Mouse (Mus musculus): ENCODE data around the gene Gm20388. TPM values are rescaled to one million over a fixed set of nuclear protein-coding genes. Genes with fewer than 3 reads are reported as not detected.

Gm20388 gene
- polyA plus RNA-seq, 1 experiment from 2014 or later: 12.4 TPM

- no peaks in the 10 kb centered on the region for H3K9me3 ChIP-seq (ENCODE audit: control insufficient read depth, low read length)
- H3K27ac ChIP-seq (ENCODE audit: low read depth, low read length): peak overlapping the region; percentile 56
- H3K4me1 ChIP-seq (ENCODE audit: control insufficient read depth, insufficient read depth, low read depth, low read length): peaks cover 32% of the 10 kb centered on the region
- 0 out of 2 replicates have a peak overlapping the region, but pooled peaks have one; percentile 15 for H3K9ac ChIP-seq (ENCODE audit: low read depth, low read length)
- 23% methylated on average over 7 of the region's 7 CpGs for WGBS
- H3K4me2 ChIP-seq (ENCODE audit: low read length): no peak overlapping the region
- ATAC-seq: no peak; the same call in 1 of the 2 replicates
- H3K27me3 ChIP-seq (replicated peaks; ENCODE audit: control insufficient read depth, insufficient read depth, low read length): no peaks in the 10 kb centered on the region
- no peak overlapping the region for H3K4me3 ChIP-seq (ENCODE audit: low read length)
- peaks cover under 1% of the 10 kb centered on the region; the same call in 1 of the 2 replicates for H3K36me3 ChIP-seq (ENCODE audit: control insufficient read depth, insufficient read depth, low read length)
Measured at GRCm38 (mm10) chr8:122030965-122031364, 2120.3 kb downstream of the Gm20388 start.

- peak overlapping the region; percentile 23; the same call in 1 of the 2 replicates for H3K27ac ChIP-seq (ENCODE audit: low read depth, low read length)
- WGBS: 60% methylated on average over 9 of the region's 9 CpGs
Measured at GRCm38 (mm10) chr8:122032741-122033140, 2122.1 kb downstream of the Gm20388 start.

GRCm38 (mm10) chr8:122035543-122035942 lies 2124.9 kb downstream of the Gm20388 start:
- no peak overlapping the region for H3K27ac ChIP-seq (ENCODE audit: low read depth, low read length)
- no peak for ATAC-seq
- peaks cover 23% of the 10 kb centered on the region for H3K4me1 ChIP-seq (ENCODE audit: control insufficient read depth, insufficient read depth, low read depth, low read length)
- H3K36me3 ChIP-seq (ENCODE audit: control insufficient read depth, insufficient read depth, low read length): no peaks in the 10 kb centered on the region
- no peaks in the 10 kb centered on the region for H3K9me3 ChIP-seq (ENCODE audit: control insufficient read depth, low read length)
- H3K4me3 ChIP-seq (ENCODE audit: low read length): no peak overlapping the region
- WGBS: 74% methylated on average over 7 of the region's 7 CpGs
- H3K27me3 ChIP-seq (replicated peaks; ENCODE audit: control insufficient read depth, insufficient read depth, low read length): no peaks in the 10 kb centered on the region; the same call in 1 of the 2 replicates
- H3K4me2 ChIP-seq (ENCODE audit: low read length): no peak overlapping the region
- peak overlapping the region; percentile 6; the same call in 1 of the 2 replicates for H3K9ac ChIP-seq (ENCODE audit: low read depth, low read length)

More at GRCm38 (mm10) chr8:122032741-122033140, 2122.1 kb downstream of the Gm20388 start:
- Histone ChIP-seq H3K27me3 (replicated peaks; ENCODE audit: control insufficient read depth, insufficient read depth, low read length) (no peaks in the 10 kb centered on the region; the same call in 1 of the 2 replicates), H3K4me1 (ENCODE audit: control insufficient read depth, insufficient read depth, low read depth, low read length) (peaks cover 32% of the 10 kb centered on the region), H3K4me2 (ENCODE audit: low read length) (no peak overlapping the region), H3K36me3 (ENCODE audit: control insufficient read depth, insufficient read depth, low read length) (no peaks in the 10 kb centered on the region; the same call in 1 of the 2 replicates), H3K9ac (ENCODE audit: low read depth, low read length) (peak overlapping the region; percentile 22; the same call in 1 of the 2 replicates), H3K9me3 (ENCODE audit: control insufficient read depth, low read length) (no peaks in the 10 kb centered on the region), H3K4me3 (ENCODE audit: low read length) (no peak overlapping the region)
- ATAC-seq: peak; percentile 48

- ATAC-seq: no peak
- Histone ChIP-seq H3K9ac (ENCODE audit: low read depth, low read length) (no peak overlapping the region), H3K9me3 (ENCODE audit: control insufficient read depth, low read length) (no peaks in the 10 kb centered on the region), H3K4me3 (ENCODE audit: low read length) (no peak overlapping the region), H3K27me3 (replicated peaks; ENCODE audit: control insufficient read depth, insufficient read depth, low read length) (no peaks in the 10 kb centered on the region; the same call in 1 of the 2 replicates), H3K4me2 (ENCODE audit: low read length) (no peak overlapping the region), H3K27ac (ENCODE audit: low read depth, low read length) (no peak overlapping the region), H3K36me3 (ENCODE audit: control insufficient read depth, insufficient read depth, low read length) (no peaks in the 10 kb centered on the region), H3K4me1 (ENCODE audit: control insufficient read depth, insufficient read depth, low read depth, low read length) (peaks cover 15% of the 10 kb centered on the region)
- 79% methylated on average over 6 of the region's 6 CpGs for WGBS
Measured at GRCm38 (mm10) chr8:122036325-122036724, 2125.7 kb downstream of the Gm20388 start.

DNA sequence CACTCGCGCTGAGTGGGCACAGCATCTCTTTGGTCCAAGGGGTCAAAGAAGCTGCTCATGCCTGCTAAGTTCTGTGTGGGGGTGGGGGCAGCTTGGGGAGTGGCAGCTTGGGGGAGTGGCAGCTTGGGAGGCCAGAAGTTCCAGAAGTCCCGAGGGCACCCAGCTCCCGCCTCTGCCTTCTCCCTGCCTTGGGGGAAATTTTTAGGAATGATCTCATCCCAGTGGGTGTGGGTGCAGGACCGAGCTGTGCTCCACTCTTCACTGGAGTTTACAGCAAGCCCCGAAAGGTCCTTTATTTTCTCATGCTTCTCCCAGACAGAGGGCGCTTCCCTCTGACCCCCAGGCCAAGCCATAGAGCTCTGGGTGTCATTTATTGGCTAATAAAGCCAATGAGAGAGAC lies 2126.6 kb downstream of the Gm20388 start:
- peaks cover 7% of the 10 kb centered on the region for H3K4me1 ChIP-seq (ENCODE audit: control insufficient read depth, insufficient read depth, low read depth, low read length)
- WGBS: 80% methylated on average over 7 of the region's 7 CpGs
- H3K4me3 ChIP-seq (ENCODE audit: low read length): no peak overlapping the region
- H3K9me3 ChIP-seq (ENCODE audit: control insufficient read depth, low read length): no peaks in the 10 kb centered on the region
- no peak overlapping the region for H3K27ac ChIP-seq (ENCODE audit: low read depth, low read length)
- ATAC-seq: no peak
- no peak overlapping the region for H3K9ac ChIP-seq (ENCODE audit: low read depth, low read length)
- no peaks in the 10 kb centered on the region for H3K36me3 ChIP-seq (ENCODE audit: control insufficient read depth, insufficient read depth, low read length)
- no peak overlapping the region for H3K4me2 ChIP-seq (ENCODE audit: low read length)
- H3K27me3 ChIP-seq (replicated peaks; ENCODE audit: control insufficient read depth, insufficient read depth, low read length): no peaks in the 10 kb centered on the region; the same call in 1 of the 2 replicates

- 89% methylated on average over 6 of the region's 6 CpGs for WGBS
- Histone ChIP-seq H3K9ac (ENCODE audit: low read depth, low read length) (no peak overlapping the region), H3K4me1 (ENCODE audit: control insufficient read depth, insufficient read depth, low read depth, low read length) (no peaks in the 10 kb centered on the region), H3K9me3 (ENCODE audit: control insufficient read depth, low read length) (no peaks in the 10 kb centered on the region), H3K4me3 (ENCODE audit: low read length) (no peak overlapping the region), H3K36me3 (ENCODE audit: control insufficient read depth, insufficient read depth, low read length) (no peaks in the 10 kb centered on the region), H3K4me2 (ENCODE audit: low read length) (no peak overlapping the region), H3K27me3 (replicated peaks; ENCODE audit: control insufficient read depth, insufficient read depth, low read length) (no peaks in the 10 kb centered on the region; the same call in 1 of the 2 replicates), H3K27ac (ENCODE audit: low read depth, low read length) (no peak overlapping the region)
- no peak for ATAC-seq
Measured at GRCm38 (mm10) chr8:122038076-122038475, 2127.4 kb downstream of the Gm20388 start.

DNA sequence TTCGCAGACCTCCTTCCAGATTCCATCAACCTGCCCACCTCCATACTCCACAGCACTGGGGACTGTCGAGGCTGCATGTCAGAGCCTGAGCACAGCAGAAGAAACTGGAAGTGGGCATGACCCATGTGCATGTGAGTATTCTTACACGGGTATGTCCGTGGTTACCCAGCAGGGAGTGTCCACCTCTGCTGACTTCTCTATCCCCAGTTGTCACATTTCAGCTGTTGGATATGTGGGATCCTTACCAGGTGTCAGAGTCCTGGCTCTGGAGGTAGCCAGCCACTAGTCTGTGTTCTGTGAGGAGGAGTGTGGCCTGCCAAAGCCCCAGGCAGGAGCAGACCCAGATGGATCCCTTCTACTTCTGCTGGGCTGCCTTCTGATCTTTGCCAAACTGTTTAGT lies 2128.8 kb downstream of the Gm20388 start:
- Histone ChIP-seq H3K27me3 (replicated peaks; ENCODE audit: control insufficient read depth, insufficient read depth, low read length) (no peaks in the 10 kb centered on the region; the same call in 1 of the 2 replicates), H3K4me2 (ENCODE audit: low read length) (no peak overlapping the region), H3K9me3 (ENCODE audit: control insufficient read depth, low read length) (no peaks in the 10 kb centered on the region), H3K36me3 (ENCODE audit: control insufficient read depth, insufficient read depth, low read length) (no peaks in the 10 kb centered on the region), H3K4me1 (ENCODE audit: control insufficient read depth, insufficient read depth, low read depth, low read length) (no peaks in the 10 kb centered on the region), H3K4me3 (ENCODE audit: low read length) (no peak overlapping the region), H3K9ac (ENCODE audit: low read depth, low read length) (no peak overlapping the region), H3K27ac (ENCODE audit: low read depth, low read length) (no peak overlapping the region)
- 87% methylated on average over 4 of the region's 4 CpGs for WGBS
- no peak for ATAC-seq

DNA sequence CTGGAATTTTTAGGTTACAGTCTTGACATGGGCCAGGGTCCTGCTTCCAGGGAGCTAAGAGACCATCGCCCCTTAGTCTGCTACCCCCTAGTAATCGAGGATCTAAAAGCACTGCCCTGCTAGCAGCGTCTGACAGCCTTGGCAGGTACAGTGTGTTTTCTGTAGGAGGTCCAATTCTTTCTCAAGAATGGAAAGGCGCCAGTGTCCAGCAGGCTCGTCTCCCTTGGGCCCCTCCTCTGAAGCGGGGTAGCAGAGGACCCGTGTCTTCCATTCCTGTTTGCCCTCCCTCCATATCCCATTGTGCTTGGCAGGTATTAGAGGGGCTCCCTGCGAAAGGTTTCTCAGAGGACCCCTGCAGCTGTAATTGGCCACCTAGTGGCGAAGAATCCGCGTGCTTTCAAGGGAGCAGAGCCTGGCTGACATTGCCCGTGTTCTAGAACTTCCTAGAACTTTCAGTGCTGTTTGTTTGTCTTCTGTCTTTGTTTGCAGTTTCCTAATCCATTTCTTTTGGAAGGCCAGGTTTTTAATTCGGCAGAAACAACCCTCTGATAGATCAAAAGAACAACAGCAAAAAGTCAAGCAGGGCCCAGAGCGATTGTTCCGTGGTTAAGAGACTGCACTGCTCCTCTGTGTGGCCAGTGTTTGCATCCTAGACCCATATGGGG lies 2136.7 kb downstream of the Gm20388 start:
- Histone ChIP-seq H3K36me3 (ENCODE audit: control insufficient read depth, insufficient read depth, low read length) (no peaks in the 10 kb centered on the region), H3K27me3 (replicated peaks; ENCODE audit: control insufficient read depth, insufficient read depth, low read length) (no peaks in the 10 kb centered on the region), H3K4me2 (ENCODE audit: low read length) (no peak overlapping the region), H3K4me3 (ENCODE audit: low read length) (no peak overlapping the region), H3K9ac (ENCODE audit: low read depth, low read length) (no peak overlapping the region), H3K4me1 (ENCODE audit: control insufficient read depth, insufficient read depth, low read depth, low read length) (no peaks in the 10 kb centered on the region), H3K9me3 (ENCODE audit: control insufficient read depth, low read length) (no peaks in the 10 kb centered on the region), H3K27ac (ENCODE audit: low read depth, low read length) (no peak overlapping the region)
- 54% methylated on average over 15 of the region's 15 CpGs for WGBS
- no peak for ATAC-seq

GRCm38 (mm10) chr8:122049266-122049665 lies 2138.6 kb downstream of the Gm20388 start:
- H3K4me3 ChIP-seq (ENCODE audit: low read length): no peak overlapping the region
- H3K27ac ChIP-seq (ENCODE audit: low read depth, low read length): no peak overlapping the region
- no peaks in the 10 kb centered on the region for H3K27me3 ChIP-seq (replicated peaks; ENCODE audit: control insufficient read depth, insufficient read depth, low read length)
- H3K9me3 ChIP-seq (ENCODE audit: control insufficient read depth, low read length): no peaks in the 10 kb centered on the region
- H3K4me2 ChIP-seq (ENCODE audit: low read length): no peak overlapping the region
- H3K36me3 ChIP-seq (ENCODE audit: control insufficient read depth, insufficient read depth, low read length): no peaks in the 10 kb centered on the region
- H3K4me1 ChIP-seq (ENCODE audit: control insufficient read depth, insufficient read depth, low read depth, low read length): no peaks in the 10 kb centered on the region; the same call in 1 of the 2 replicates
- no peak for ATAC-seq
- H3K9ac ChIP-seq (ENCODE audit: low read depth, low read length): no peak overlapping the region
- 78% methylated on average over 4 of the region's 4 CpGs for WGBS
